Mouse (Mus musculus) hindbrain, embryonic 13.5 days (tissue): Measurements from ENCODE around the gene Zfp46. TPM values are rescaled to one million over a fixed set of nuclear protein-coding genes. Genes with fewer than 3 reads are reported as not detected.

Source experiments
- ATAC-seq: fragments of 200-750 bp; cut with Nextera tagmentation; 2 replicates; pipeline ENCODE4 v1.8.0; 2017; ENCODE audit warnings: moderate TSS enrichment; ENCODE audit not compliant: low FRiP score
- H3K27ac ChIP-seq: fragments of 300-500 bp; sonication (generic); 2 replicates; pipeline ENCODE4 v1.5.1; 2015; ENCODE audit warnings: inconsistent platforms, mild to moderate bottlenecking, moderate library complexity
- H3K27me3 ChIP-seq: fragments of 300-500 bp; sonication (generic); 2 replicates; pipeline ENCODE4 v1.6.1; 2015; ENCODE audit warnings: mild to moderate bottlenecking, inconsistent platforms
- H3K36me3 ChIP-seq: fragments of 300-500 bp; sonication (generic); 2 replicates; pipeline ENCODE4 v1.6.1; 2015; ENCODE audit warnings: mild to moderate bottlenecking, inconsistent platforms
- H3K4me1 ChIP-seq: fragments of 300-500 bp; sonication (generic); replicated peaks from 2 replicates; pipeline ENCODE4 v1.6.1; 2015; ENCODE audit warnings: inconsistent platforms
- H3K4me2 ChIP-seq: fragments of 300-500 bp; sonication (generic); 2 replicates; pipeline ENCODE4 v1.6.1; 2015; ENCODE audit warnings: inconsistent platforms, mild to moderate bottlenecking, moderate library complexity
- H3K4me3 ChIP-seq: fragments of 300-500 bp; sonication (generic); 2 replicates; pipeline ENCODE4 v1.5.1; 2015; ENCODE audit warnings: mild to moderate bottlenecking, inconsistent platforms
- H3K9ac ChIP-seq: fragments of 300-500 bp; sonication (generic); 2 replicates; pipeline ENCODE4 v1.6.1; 2015; ENCODE audit warnings: mild to moderate bottlenecking, inconsistent platforms
- H3K9me3 ChIP-seq: fragments of 300-500 bp; sonication (generic); 2 replicates; pipeline ENCODE4 v1.6.1; 2016; ENCODE audit warnings: inconsistent platforms
- WGBS: fragments of 180-500 bp; shearing (Covaris S2); methylation state at CpG from one replicate; pipeline ENCODE4 v1.1.7; 2015; 5-methylcytosine and 5-hydroxymethylcytosine counted together
- polyA plus RNA-seq: library from polyadenylated mRNA; unstranded; fragments of >200 nt; fragmentation: Nextera tagmentation; extraction: Ambion mirVana; gene quantifications from 2 replicates; pipeline ENCODE4 v1.2.1, GENCODE M21; 2015

Gene Zfp46
- polyA plus RNA-seq, 1 experiment from 2014 or later, result 41.3 TPM

- ATAC-seq, result no peak
- Histone ChIP-seq H3K4me1 (peaks cover 38% of the 10 kb centered on the region), H3K4me2 (no peak overlapping the region), H3K9me3 (peaks cover 8% of the 10 kb centered on the region; the same call in 1 of the 2 replicates), H3K36me3 (peaks cover 80% of the 10 kb centered on the region), H3K27ac (no peak overlapping the region), H3K9ac (0 out of 2 replicates have a peak overlapping the region, but pooled peaks have one; percentile 4), H3K27me3 (peaks cover 26% of the 10 kb centered on the region), H3K4me3 (no peak overlapping the region)
- WGBS, result 91% methylated on average over 6 of the region's 6 CpGs
Observed at GRCm38 (mm10) chr4:136291692-136292091, 7.2 kb downstream of the Zfp46 start.

DNA sequence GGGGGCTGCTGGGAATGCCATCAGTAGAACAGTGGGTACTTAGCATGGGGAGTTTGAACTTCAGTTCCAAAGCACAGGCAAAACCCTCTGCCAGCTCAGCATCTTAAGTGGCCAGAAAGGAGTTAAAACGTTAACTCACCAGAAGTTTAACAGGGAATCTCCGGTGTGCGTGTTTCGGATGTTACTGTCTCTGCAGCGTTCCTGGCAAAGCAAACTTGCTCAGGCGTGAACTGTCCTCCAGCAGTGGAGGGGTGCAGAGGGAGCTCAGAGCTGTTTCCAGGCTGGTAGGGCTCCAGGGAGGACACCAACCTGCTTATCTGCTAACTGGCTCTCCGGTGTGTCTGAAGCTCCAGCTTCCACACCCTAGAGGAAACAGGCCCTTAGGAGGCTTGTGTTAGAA lies 11.5 kb downstream of the Zfp46 start:
- H3K9ac ChIP-seq, result no peak overlapping the region
- no peaks in the 10 kb centered on the region for H3K9me3 ChIP-seq
- H3K4me1 ChIP-seq, result peaks cover 10% of the 10 kb centered on the region
- peaks cover 50% of the 10 kb centered on the region for H3K36me3 ChIP-seq
- WGBS, result 70% methylated on average over 7 of the region's 7 CpGs
- no peak overlapping the region for H3K4me3 ChIP-seq
- H3K27ac ChIP-seq, result no peak overlapping the region
- no peaks in the 10 kb centered on the region for H3K27me3 ChIP-seq
- ATAC-seq, result no peak
- H3K4me2 ChIP-seq, result no peak overlapping the region

GRCm38 (mm10) chr4:136302462-136302861 lies 18.0 kb downstream of the Zfp46 start:
- Histone ChIP-seq H3K9ac (no peak overlapping the region), H3K4me2 (no peak overlapping the region), H3K4me1 (no peaks in the 10 kb centered on the region), H3K27me3 (no peaks in the 10 kb centered on the region), H3K27ac (no peak overlapping the region), H3K4me3 (no peak overlapping the region), H3K36me3 (peaks cover 3% of the 10 kb centered on the region; the same call in 1 of the 2 replicates), H3K9me3 (no peaks in the 10 kb centered on the region)
- no peak for ATAC-seq
- WGBS, result 85% methylated on average over 4 of the region's 4 CpGs

DNA sequence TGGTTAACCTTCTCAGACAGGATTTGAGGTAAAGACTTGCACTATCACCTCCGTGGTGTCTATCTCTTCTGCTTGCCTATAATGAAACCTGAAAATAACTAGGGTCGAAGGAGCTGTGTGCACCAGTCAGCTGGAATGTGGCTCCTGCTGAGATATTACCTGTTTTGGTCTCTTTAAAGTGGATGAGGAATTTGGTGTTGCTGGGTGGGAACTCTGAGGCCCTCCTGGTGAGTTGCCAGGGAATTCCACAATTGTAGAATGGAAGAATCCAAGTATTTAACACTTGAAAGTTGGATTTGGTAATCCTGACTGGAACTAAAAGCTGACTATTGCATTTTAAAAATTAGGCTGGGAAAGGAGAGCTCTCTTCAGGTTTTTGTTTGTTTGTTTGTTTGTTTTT lies 19.7 kb downstream of the Zfp46 start:
- no peaks in the 10 kb centered on the region for H3K9me3 ChIP-seq
- no peak overlapping the region for H3K4me2 ChIP-seq
- H3K4me1 ChIP-seq, result peaks cover under 1% of the 10 kb centered on the region
- WGBS, result 49% methylated on average over 2 of the region's 2 CpGs
- no peaks in the 10 kb centered on the region for H3K27me3 ChIP-seq
- no peak overlapping the region for H3K9ac ChIP-seq
- H3K36me3 ChIP-seq, result peaks cover under 1% of the 10 kb centered on the region; the same call in 1 of the 2 replicates
- no peak overlapping the region for H3K27ac ChIP-seq
- H3K4me3 ChIP-seq, result no peak overlapping the region
- ATAC-seq, result no peak

- Histone ChIP-seq H3K36me3 (no peaks in the 10 kb centered on the region), H3K9ac (no peak overlapping the region), H3K4me2 (no peak overlapping the region), H3K27me3 (no peaks in the 10 kb centered on the region), H3K4me3 (no peak overlapping the region), H3K9me3 (no peaks in the 10 kb centered on the region), H3K27ac (no peak overlapping the region), H3K4me1 (peaks cover 22% of the 10 kb centered on the region)
- no peak for ATAC-seq
- WGBS, result 54% methylated on average over 2 of the region's 2 CpGs
Observed at GRCm38 (mm10) chr4:136308355-136308754, 23.9 kb downstream of the Zfp46 start.

GRCm38 (mm10) chr4:136309780-136310179 lies 25.3 kb downstream of the Zfp46 start:
- 10% methylated on average over 11 of the region's 11 CpGs for WGBS
- no peaks in the 10 kb centered on the region for H3K9me3 ChIP-seq
- H3K27me3 ChIP-seq, result no peaks in the 10 kb centered on the region
- peaks cover 34% of the 10 kb centered on the region for H3K4me1 ChIP-seq
- ATAC-seq, result no peak
- H3K36me3 ChIP-seq, result no peaks in the 10 kb centered on the region
- peak overlapping the region; percentile 78 for H3K9ac ChIP-seq
- H3K4me2 ChIP-seq, result peak overlapping the region; percentile 71
- H3K4me3 ChIP-seq, result peak overlapping the region; percentile 100
- H3K27ac ChIP-seq, result peak overlapping the region; percentile 99

DNA sequence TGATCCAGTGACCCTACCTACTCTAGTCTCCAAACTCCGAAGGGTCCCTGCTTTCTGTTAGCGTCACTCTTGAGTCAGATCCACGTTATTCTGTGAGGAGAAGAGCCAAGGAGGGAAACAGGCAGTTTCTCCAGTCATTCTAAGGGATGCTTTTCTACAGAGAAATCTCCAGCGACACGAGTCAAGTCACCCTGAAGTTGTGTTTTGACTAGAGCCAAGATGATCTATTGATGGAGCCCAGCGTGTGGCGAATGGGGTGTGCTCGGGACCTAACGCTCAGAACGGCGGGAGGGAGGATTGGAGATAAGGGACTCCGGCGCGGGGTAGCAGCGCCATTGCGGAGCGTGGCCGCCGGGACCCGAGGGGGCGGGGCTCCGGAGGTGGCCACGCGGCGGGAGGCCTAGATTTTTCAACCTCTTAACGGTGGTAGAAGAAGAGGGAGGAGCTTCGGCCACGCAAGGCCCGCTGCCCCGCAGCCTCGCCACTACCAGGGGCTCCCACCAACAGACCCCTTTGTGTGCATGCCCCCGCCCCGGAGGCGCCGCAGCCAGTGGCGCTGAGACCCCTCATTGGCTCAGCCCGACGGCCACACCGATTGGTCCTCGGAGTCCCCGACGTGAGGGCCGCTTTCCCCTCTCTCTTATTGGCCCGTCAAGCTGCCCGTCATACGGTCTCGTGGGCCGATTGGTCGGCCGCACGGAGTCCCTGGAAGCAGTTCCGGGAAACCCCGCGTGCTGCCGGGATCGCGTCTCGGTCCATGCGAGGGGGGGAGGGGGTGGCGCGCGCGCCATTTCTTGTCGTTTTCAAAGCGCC lies 26.0 kb downstream of the Zfp46 start, which contains the start of gene Hnrnpr:
Gene Hnrnpr, plus strand, starts transcription at position 714 of the 813 bp plus-strand sequence.
- peak within 1 kb of the TSS; percentile 100 for H3K4me3 ChIP-seq
- H3K9me3 ChIP-seq, result no peaks in the 10 kb centered on the region
- H3K4me1 ChIP-seq, result peaks cover 38% of the 10 kb centered on the region
- peak within 1 kb of the TSS; percentile 71 for H3K4me2 ChIP-seq
- ATAC-seq, result peak; percentile 100
- WGBS, result 0% methylated on average over 65 of the region's 65 CpGs
- H3K27me3 ChIP-seq, result no peaks in the 10 kb centered on the region
- peak within 1 kb of the TSS; percentile 99 for H3K27ac ChIP-seq
- peak within 1 kb of the TSS; percentile 99 for H3K9ac ChIP-seq
- H3K36me3 ChIP-seq, result no peaks in the 10 kb centered on the region

- Histone ChIP-seq H3K27ac (peak overlapping the region; percentile 99), H3K27me3 (no peaks in the 10 kb centered on the region), H3K36me3 (no peaks in the 10 kb centered on the region), H3K4me3 (peak overlapping the region; percentile 100), H3K9me3 (no peaks in the 10 kb centered on the region), H3K9ac (peak overlapping the region; percentile 99), H3K4me2 (peak overlapping the region; percentile 69), H3K4me1 (peaks cover 38% of the 10 kb centered on the region)
- ATAC-seq, result no peak
- WGBS, result under 1% methylated on average over 75 of the region's 81 CpGs
Observed at GRCm38 (mm10) chr4:136311042-136311999, 26.8 kb downstream of the Zfp46 start.

DNA sequence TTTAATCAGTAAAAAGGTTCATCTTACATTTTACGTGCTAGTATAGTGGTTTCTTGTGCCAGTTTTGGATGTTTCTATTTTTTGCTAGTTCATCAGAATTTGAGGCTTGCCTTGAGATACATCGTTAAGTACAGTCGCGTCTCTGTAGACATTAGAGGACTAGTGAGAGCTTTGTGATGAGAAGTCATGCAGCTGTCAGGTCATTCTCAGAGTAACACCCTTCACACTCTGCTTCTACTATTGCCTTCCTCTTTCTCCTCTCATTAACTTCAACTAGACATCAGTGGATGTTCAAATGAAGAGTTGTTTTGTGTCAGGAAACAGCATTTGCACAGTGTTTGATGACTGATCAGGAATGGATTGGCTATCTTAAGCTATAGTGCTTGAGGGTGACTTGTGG lies 28.1 kb downstream of the Zfp46 start:
- peak overlapping the region; percentile 100 for H3K4me3 ChIP-seq
- no peak for ATAC-seq
- H3K36me3 ChIP-seq, result peaks cover 5% of the 10 kb centered on the region
- no peaks in the 10 kb centered on the region for H3K9me3 ChIP-seq
- H3K27ac ChIP-seq, result no peak overlapping the region
- H3K9ac ChIP-seq, result peak overlapping the region; percentile 65
- H3K4me2 ChIP-seq, result peak overlapping the region; percentile 69
- WGBS, result 30% methylated on average over 4 of the region's 4 CpGs
- H3K4me1 ChIP-seq, result peaks cover 38% of the 10 kb centered on the region
- no peaks in the 10 kb centered on the region for H3K27me3 ChIP-seq

DNA sequence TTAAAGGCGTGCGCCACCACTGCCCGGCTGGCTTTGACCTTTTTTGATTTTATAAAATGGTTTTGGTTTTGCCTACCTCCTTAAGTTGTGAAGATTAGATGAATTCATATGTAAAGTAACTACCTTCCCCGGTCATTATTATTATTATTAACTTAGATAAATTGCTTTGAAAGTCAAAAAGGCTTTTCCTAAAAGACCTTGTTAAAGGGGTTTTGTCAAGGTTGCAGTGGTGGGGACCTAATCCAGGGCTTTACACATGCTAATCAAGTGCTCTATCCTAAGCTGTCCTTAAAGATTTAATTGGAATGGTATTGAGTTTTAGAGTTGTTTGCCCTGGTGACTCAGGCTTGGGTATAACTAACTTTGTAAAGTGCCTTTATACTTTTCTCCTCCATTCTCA lies 33.2 kb downstream of the Zfp46 start:
- peaks cover 46% of the 10 kb centered on the region for H3K36me3 ChIP-seq
- no peak for ATAC-seq

DNA sequence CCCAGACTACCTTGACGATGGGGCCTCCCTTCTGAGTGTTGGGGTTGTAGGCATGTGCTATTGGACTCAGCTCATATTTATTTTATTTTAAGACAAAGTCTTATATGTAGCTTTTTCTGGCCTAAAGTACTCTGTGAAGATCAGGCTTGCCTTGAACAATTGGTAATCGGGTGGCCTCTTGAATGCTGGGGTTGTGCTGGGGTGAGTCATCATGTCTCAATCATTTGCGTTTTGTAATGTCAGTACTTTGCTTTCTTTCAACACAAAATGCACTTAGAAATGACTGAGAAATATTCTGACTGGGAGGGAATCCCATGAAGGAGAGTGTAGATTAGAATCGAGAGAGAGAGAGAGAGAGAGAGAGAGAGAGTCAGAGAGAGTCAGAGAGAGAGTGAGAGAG lies 35.5 kb downstream of the Zfp46 start:
- ATAC-seq, result no peak
- Histone ChIP-seq H3K4me2 (no peak overlapping the region), H3K36me3 (peaks cover 63% of the 10 kb centered on the region), H3K27ac (no peak overlapping the region), H3K4me3 (no peak overlapping the region), H3K4me1 (peaks cover 2% of the 10 kb centered on the region), H3K27me3 (no peaks in the 10 kb centered on the region), H3K9ac (no peak overlapping the region), H3K9me3 (no peaks in the 10 kb centered on the region)
- WGBS, result 87% methylated on average over 4 of the region's 4 CpGs

More for the DNA sequence above, 33.2 kb downstream of the Zfp46 start:
- Histone ChIP-seq H3K4me2 (no peak overlapping the region), H3K27ac (no peak overlapping the region), H3K9ac (no peak overlapping the region), H3K4me1 (peaks cover 21% of the 10 kb centered on the region), H3K27me3 (no peaks in the 10 kb centered on the region), H3K9me3 (no peaks in the 10 kb centered on the region), H3K4me3 (no peak overlapping the region)
- 79% methylated on average over 4 of the region's 4 CpGs for whole genome bisulfite sequencing

DNA sequence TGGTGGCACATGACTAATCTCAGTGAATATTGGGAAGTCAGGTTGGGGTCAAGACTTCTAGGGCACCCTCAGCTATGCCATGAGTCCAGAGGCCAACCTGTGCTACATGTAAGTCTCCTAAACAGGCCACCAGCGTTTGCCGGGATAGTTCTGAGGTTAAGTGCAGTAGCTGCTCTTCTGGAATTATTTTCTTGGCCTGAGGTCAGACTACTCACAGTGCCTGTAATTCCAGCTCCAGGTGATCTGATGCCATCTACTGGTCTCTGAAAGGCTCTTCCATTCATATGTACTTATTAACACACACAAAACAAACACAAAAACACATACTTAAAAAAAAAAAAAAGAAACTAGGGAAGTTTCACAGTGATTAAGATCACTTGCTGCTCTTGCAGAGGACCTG lies 39.7 kb downstream of the Zfp46 start:
- Histone ChIP-seq H3K9me3 (no peaks in the 10 kb centered on the region), H3K4me1 (no peaks in the 10 kb centered on the region), H3K4me3 (no peak overlapping the region), H3K36me3 (peaks cover 54% of the 10 kb centered on the region), H3K27ac (no peak overlapping the region), H3K4me2 (no peak overlapping the region), H3K9ac (no peak overlapping the region), H3K27me3 (no peaks in the 10 kb centered on the region)
- WGBS, result 76% methylated on average over 2 of the region's 2 CpGs
- ATAC-seq, result no peak
